Mouse (Mus musculus) MEL (cell line): ENCODE data around the gene Vars. TPM values are rescaled to one million over a fixed set of nuclear protein-coding genes. Genes with fewer than 3 reads are reported as not detected.

Experiments
- DNase-seq: peaks from one replicate; pipeline ENCODE4 v3.0.0; 2011; ENCODE audit warnings: low read depth, low spot score
- H3K27ac ChIP-seq: 2 replicates; pipeline ENCODE4 v1.5.1; 2012; ENCODE audit warnings: low read depth, mild to moderate bottlenecking, control low read depth, low read length, moderate library complexity; ENCODE audit not compliant: control insufficient read depth
- H3K27me3 ChIP-seq, 2 experiments: fragments of 150-350 bp in 1 of 2; sonication (generic) in 1 of 2; 2 replicates each; pipeline ENCODE4 v1.6.1; 2012; ENCODE audit warnings: low read length in 2 of 2, mild to moderate bottlenecking in 2 of 2, improper control_type of control experiment in 1 of 2, moderate library complexity in 1 of 2; ENCODE audit not compliant: insufficient read depth in 2 of 2, control insufficient read depth in 1 of 2
- H3K36me3 ChIP-seq, 2 experiments: 2 replicates each; pipeline ENCODE4 v1.6.1; 2012 to 2014; ENCODE audit warnings: low read length in 2 of 2, improper control_type of control experiment in 1 of 2, inconsistent platforms in 1 of 2, mild to moderate bottlenecking in 1 of 2; ENCODE audit not compliant: insufficient read depth in 2 of 2, control insufficient read depth in 1 of 2
- H3K4me1 ChIP-seq, 2 experiments: fragments of 150-350 bp in 1 of 2; sonication (generic) in 1 of 2; 2 replicates each; pipeline ENCODE4 v1.6.1; 2012; ENCODE audit warnings: low read length in 2 of 2, improper control_type of control experiment in 1 of 2, mild to moderate bottlenecking in 1 of 2; ENCODE audit not compliant: insufficient read depth in 2 of 2, control insufficient read depth in 1 of 2
- H3K4me3 ChIP-seq, 2 experiments: fragments of 150-350 bp in 1 of 2; sonication (generic) in 1 of 2; 2 replicates each; pipeline ENCODE4 v1.5.1; 2012; ENCODE audit warnings: low read depth in 2 of 2, low read length in 2 of 2, mild to moderate bottlenecking in 2 of 2, moderate library complexity in 2 of 2, control low read depth in 1 of 2, improper control_type of control experiment in 1 of 2; ENCODE audit not compliant: control insufficient read depth in 1 of 2, insufficient read depth in 1 of 2
- H3K79me2 ChIP-seq: 2 replicates; pipeline ENCODE4 v1.6.1; 2012; ENCODE audit warnings: mild to moderate bottlenecking, low read length, moderate library complexity; ENCODE audit not compliant: control insufficient read depth, poor library complexity, insufficient read depth
- H3K9ac ChIP-seq: 2 replicates; pipeline ENCODE4 v1.6.1; 2012; ENCODE audit warnings: low read depth, mild to moderate bottlenecking, control low read depth, low read length, moderate library complexity; ENCODE audit not compliant: control insufficient read depth, poor library complexity, severe bottlenecking
- H3K9me3 ChIP-seq: fragments of 150-350 bp; sonication (generic); replicated peaks from 2 replicates; pipeline ENCODE4 v1.6.1; 2012; ENCODE audit warnings: mild to moderate bottlenecking, low read length, improper control_type of control experiment, moderate library complexity; ENCODE audit not compliant: insufficient read depth
- BHLHE40 ChIP-seq: IDR thresholded peaks from 2 replicates; pipeline ENCODE4 v1.6.1; 2012; ENCODE audit warnings: low read depth, mild to moderate bottlenecking, inconsistent platforms, low read length, improper control_type of control experiment, borderline replicate concordance
- CHD1 ChIP-seq: IDR thresholded peaks from 2 replicates; pipeline ENCODE4 v1.6.1; 2012; ENCODE audit warnings: low read depth, mild to moderate bottlenecking, inconsistent platforms, low read length, improper control_type of control experiment
- CHD2 ChIP-seq: IDR thresholded peaks from 2 replicates; pipeline ENCODE4 v1.6.1; 2011; ENCODE audit warnings: low read length, improper control_type of control experiment
- CTCF ChIP-seq, 3 experiments: IDR thresholded peaks in 2 of 3; conservative IDR thresholded peaks in 1 of 3; 2 replicates each; pipeline ENCODE4 v1.5.1; 2011 to 2012; ENCODE audit warnings: low read length in 3 of 3, low read depth in 2 of 3, mild to moderate bottlenecking in 2 of 3, improper control_type of control experiment in 1 of 3, inconsistent platforms in 1 of 3, mixed read lengths in 1 of 3, moderate library complexity in 1 of 3; ENCODE audit not compliant: control insufficient read depth in 1 of 3, insufficient read depth in 1 of 3, poor library complexity in 1 of 3, severe bottlenecking in 1 of 3
- EP300 ChIP-seq, 2 experiments: IDR thresholded peaks; 2 replicates each; pipeline ENCODE4 v1.6.1; 2011; ENCODE audit warnings: improper control_type of control experiment in 2 of 2, low read length in 2 of 2, low read depth in 1 of 2, mild to moderate bottlenecking in 1 of 2
- ETS1 ChIP-seq: IDR thresholded peaks from 2 replicates; pipeline ENCODE4 v1.6.1; 2012; ENCODE audit warnings: low read depth, mild to moderate bottlenecking, inconsistent platforms, low read length, improper control_type of control experiment, moderate library complexity
- GABPA ChIP-seq: IDR thresholded peaks from 2 replicates; pipeline ENCODE4 v1.6.1; 2012; ENCODE audit warnings: low read depth, mild to moderate bottlenecking, inconsistent platforms, low read length, improper control_type of control experiment, moderate library complexity
- GATA1 ChIP-seq: IDR thresholded peaks from 2 replicates; pipeline ENCODE4 v1.6.1; 2011; ENCODE audit warnings: low read depth, low read length, improper control_type of control experiment
- KAT2A ChIP-seq: conservative IDR thresholded peaks from 2 replicates; pipeline ENCODE4 v1.6.1; 2012; ENCODE audit warnings: low read depth, low read length, improper control_type of control experiment, inconsistent platforms
- MAX ChIP-seq: IDR thresholded peaks from 2 replicates; pipeline ENCODE4 v1.6.1; 2011; ENCODE audit warnings: low read length, improper control_type of control experiment
- MXI1 ChIP-seq: IDR thresholded peaks from 2 replicates; pipeline ENCODE4 v1.6.1; 2011; ENCODE audit warnings: mild to moderate bottlenecking, low read depth, low read length, improper control_type of control experiment
- MYB ChIP-seq: IDR thresholded peaks from 2 replicates; pipeline ENCODE4 v1.6.1; 2011; ENCODE audit warnings: mild to moderate bottlenecking, low read depth, low read length, improper control_type of control experiment
- MYC ChIP-seq: IDR thresholded peaks from 2 replicates; pipeline ENCODE4 v1.6.1; 2011; ENCODE audit warnings: low read depth, mild to moderate bottlenecking, low read length, improper control_type of control experiment, moderate library complexity
- NELFE ChIP-seq: IDR thresholded peaks from 2 replicates; pipeline ENCODE4 v1.6.1; 2011; ENCODE audit warnings: low read depth, low read length, improper control_type of control experiment
- POLR2A ChIP-seq, 2 experiments: IDR thresholded peaks; 2 replicates each; pipeline ENCODE4 v1.6.1; 2011 to 2012; ENCODE audit warnings: low read length in 2 of 2, mild to moderate bottlenecking in 2 of 2, control low read depth in 1 of 2, improper control_type of control experiment in 1 of 2, low read depth in 1 of 2, moderate library complexity in 1 of 2; ENCODE audit not compliant: control insufficient read depth in 1 of 2, insufficient read depth in 1 of 2, poor library complexity in 1 of 2
- POLR2AphosphoS2 ChIP-seq: IDR thresholded peaks from 2 replicates; pipeline ENCODE4 v1.6.1; 2011; ENCODE audit warnings: low read length, improper control_type of control experiment
- POLR2AphosphoS5 ChIP-seq: IDR thresholded peaks from 2 replicates; pipeline ENCODE4 v1.6.1; 2012; ENCODE audit warnings: low read depth, borderline replicate concordance, mild to moderate bottlenecking, inconsistent platforms, low read length, moderate library complexity, mixed read lengths
- RAD21 ChIP-seq: IDR thresholded peaks from 2 replicates; pipeline ENCODE4 v1.6.1; 2011; ENCODE audit warnings: mild to moderate bottlenecking, low read depth, low read length, improper control_type of control experiment
- SMC3 ChIP-seq: IDR thresholded peaks from 2 replicates; pipeline ENCODE4 v1.6.1; 2011; ENCODE audit warnings: low read depth, low read length, improper control_type of control experiment
- TAL1 ChIP-seq: IDR thresholded peaks from 2 replicates; pipeline ENCODE4 v1.6.1; 2012; ENCODE audit warnings: mild to moderate bottlenecking, inconsistent platforms, low read length, moderate library complexity, mixed read lengths
- TBP ChIP-seq: IDR thresholded peaks from 2 replicates; pipeline ENCODE4 v1.8.0; 2011; ENCODE audit warnings: low read depth, low read length, improper control_type of control experiment
- TCF12 ChIP-seq: IDR thresholded peaks from 2 replicates; pipeline ENCODE4 v1.6.1; 2014; ENCODE audit warnings: low read depth, mild to moderate bottlenecking, inconsistent platforms, low read length, improper control_type of control experiment, moderate library complexity
- USF1 ChIP-seq: IDR thresholded peaks from 2 replicates; pipeline ENCODE4 v1.6.1; 2014; ENCODE audit warnings: low read depth, mild to moderate bottlenecking, inconsistent platforms, low read length, improper control_type of control experiment, moderate library complexity
- ZC3H11A ChIP-seq: IDR thresholded peaks from 2 replicates; pipeline ENCODE4 v1.6.1; 2012; ENCODE audit warnings: low read depth, mild to moderate bottlenecking, inconsistent platforms, low read length, improper control_type of control experiment
- ZKSCAN1 ChIP-seq: IDR thresholded peaks from 2 replicates; pipeline ENCODE4 v1.6.1; 2012; ENCODE audit warnings: low read depth, mild to moderate bottlenecking, inconsistent platforms, low read length, improper control_type of control experiment, moderate library complexity
- ZMIZ1 ChIP-seq: IDR thresholded peaks from 2 replicates; pipeline ENCODE4 v1.6.1; 2012; ENCODE audit warnings: low read depth, mild to moderate bottlenecking, inconsistent platforms, low read length, improper control_type of control experiment, moderate library complexity
- ZNF384 ChIP-seq: IDR thresholded peaks from 2 replicates; pipeline ENCODE4 v1.6.1; 2012; ENCODE audit warnings: low read depth, mild to moderate bottlenecking, inconsistent platforms, low read length, improper control_type of control experiment
- polyA plus RNA-seq, 2 experiments: library from polyadenylated mRNA; stranded (reverse) in 1 of 2; unstranded in 1 of 2; fragments of >175 nt in 1 of 2; fragments of >200 nt in 1 of 2; gene quantifications; 2 replicates each; pipeline versions ENCODE4 v1.2.1 to v1.2.4; 2012; ENCODE audit warnings: low replicate concordance in 2 of 2, low read depth in 1 of 2; ENCODE audit not compliant: insufficient read length in 2 of 2, insufficient read depth in 1 of 2, missing spikeins in 1 of 2
- total RNA-seq: library from RNA; depleted of rRNA; stranded (reverse); fragments of 300-350 nt; gene quantifications from 2 replicates; pipeline ENCODE4 v1.2.3, GENCODE M21; 2012

Gene Vars
- total and polyA plus RNA-seq, 3 experiments: 149 to 251 TPM; not detected in 1

DNA sequence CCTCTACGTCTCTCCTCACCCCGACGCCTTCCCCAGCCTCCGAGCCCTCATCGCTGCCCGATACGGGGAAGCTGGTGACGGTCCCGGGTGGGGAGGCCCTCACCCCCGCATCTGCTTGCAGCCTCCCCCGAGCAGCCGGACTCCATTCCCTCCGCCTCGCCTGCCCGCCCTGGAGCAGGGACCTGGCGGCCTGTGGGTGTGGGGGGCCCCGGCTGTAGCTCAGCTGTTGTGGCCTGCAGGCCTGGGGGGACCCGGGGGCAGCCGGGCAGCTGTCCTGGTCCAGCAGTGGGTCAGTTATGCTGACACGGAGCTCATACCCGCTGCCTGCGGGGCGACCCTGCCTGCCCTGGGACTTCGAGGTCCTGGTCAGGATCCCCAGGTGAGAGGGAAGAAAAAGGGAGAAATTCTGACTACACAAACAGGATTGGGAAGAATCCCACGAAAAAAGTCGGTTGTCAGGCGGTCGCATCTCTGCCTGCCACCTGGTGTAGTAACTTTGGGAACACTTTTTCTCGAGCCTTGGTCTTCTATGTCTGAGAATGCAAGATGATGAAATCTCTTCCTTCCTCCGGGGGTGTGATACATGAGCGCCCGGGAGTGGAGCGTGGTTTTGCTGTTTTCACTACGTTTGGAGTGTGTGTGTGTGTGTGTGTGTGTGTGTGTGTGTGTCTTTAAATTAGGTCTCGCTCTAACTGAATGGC is 815 bp downstream of the Vars start (continued):
- TF ChIP-seq CHD1 (peak; percentile 24; the same call in 1 of the 2 replicates), ZKSCAN1 (no peak), RAD21 (no peak), USF1 (no peak), CHD2 (no peak), SMC3 (no peak), MAX (0 out of 2 replicates have a peak, but pooled peaks have one; percentile 17), GATA1 (no peak), GABPA (no peak), EP300 (IDR thresholded peaks at IDR 0.05; ENCODE audit: low read depth in 1 of 2, low read length in 2 of 2) (no peak; a peak in 1 of 4 replicates)

- Histone ChIP-seq H3K9me3 (no peaks in the 10 kb centered on the region), H3K9ac (peak overlapping the region; percentile 100), H3K4me1 (peaks cover 0 to 10% of the 10 kb centered on the region in 2 experiments; a peak in 2 of 4 replicates), H3K27me3 (no peaks in the 10 kb centered on the region), H3K4me3 (peak overlapping the region; percentile 64 to 89), H3K79me2 (peaks cover 74% of the 10 kb centered on the region), H3K27ac (peak overlapping the region; percentile 99)
- peak; percentile 78 for DNase-seq
- peak; percentile 49 to 82; a peak in 3 of 4 replicates for TF ChIP-seq POLR2A (IDR thresholded peaks at IDR 0.05; ENCODE audit: control insufficient read depth in 1 of 2, insufficient read depth in 1 of 2, low read depth in 1 of 2, low read length in 2 of 2, poor library complexity in 1 of 2)
- TF ChIP-seq POLR2AphosphoS5: peak; percentile 69; the same call in 1 of the 2 replicates
- no peak for TF ChIP-seq GATA1
- TF ChIP-seq ZC3H11A: no peak
- TF ChIP-seq EP300 (IDR thresholded peaks at IDR 0.05; ENCODE audit: low read depth in 1 of 2, low read length in 2 of 2): peak in 1 of 2 experiments; percentile 47; a peak in 2 of 4 replicates
- TF ChIP-seq MYC: peak; percentile 40; the same call in 1 of the 2 replicates
- TF ChIP-seq TBP: peak; percentile 92
- no peak for TF ChIP-seq ETS1
- peak; percentile 70 for TF ChIP-seq CHD1
- TF ChIP-seq KAT2A: no peak
- no peak for TF ChIP-seq TCF12
- peak; percentile 21; the same call in 1 of the 2 replicates for TF ChIP-seq TAL1
- TF ChIP-seq MYB: 0 out of 2 replicates have a peak, but pooled peaks have one; percentile 46
- no peak; the same call in 1 of the 2 replicates for TF ChIP-seq POLR2AphosphoS2
- TF ChIP-seq NELFE: peak; percentile 78
- TF ChIP-seq ZMIZ1: peak; percentile 56; the same call in 1 of the 2 replicates
- no peak for TF ChIP-seq ZNF384
- peak; percentile 61 for TF ChIP-seq MXI1
- TF ChIP-seq CTCF (IDR thresholded peaks at IDR 0.05 in 2 of 3, conservative IDR thresholded peaks at IDR 0.05 in 1 of 3; ENCODE audit: control insufficient read depth in 1 of 3, insufficient read depth in 1 of 3, low read depth in 2 of 3, low read length in 3 of 3, poor library complexity in 1 of 3, severe bottlenecking in 1 of 3): no peak
- no peak for TF ChIP-seq BHLHE40
- TF ChIP-seq, all 39 proteins: peak for 11
- peaks cover 0 to 7% of the 10 kb centered on the region in 2 experiments; a peak in 3 of 4 replicates for H3K36me3 ChIP-seq
Measured at GRCm38 (mm10) chr17:35002153-35002865, 1.5 kb downstream of the Vars start.
